Mouse (Mus musculus) small intestine, adult 2 months (tissue): ENCODE results near the gene Nckap5.

Experiments
- CTCF ChIP-seq: fragments of 200-500 bp; IDR thresholded peaks from 2 replicates; pipeline ENCODE4 v1.5.1; 2012; ENCODE audit warnings: low read depth, mild to moderate bottlenecking, control low read depth, inconsistent platforms, low read length, moderate library complexity, mixed read lengths; ENCODE audit not compliant: insufficient replicate concordance, insufficient read length; ENCODE audit errors: extremely low read depth
- POLR2A ChIP-seq: fragments of 200-500 bp; IDR thresholded peaks from 2 replicates; pipeline ENCODE4 v1.6.1; 2012; ENCODE audit warnings: low read depth, mild to moderate bottlenecking, control low read depth, inconsistent platforms, low read length, moderate library complexity

DNA sequence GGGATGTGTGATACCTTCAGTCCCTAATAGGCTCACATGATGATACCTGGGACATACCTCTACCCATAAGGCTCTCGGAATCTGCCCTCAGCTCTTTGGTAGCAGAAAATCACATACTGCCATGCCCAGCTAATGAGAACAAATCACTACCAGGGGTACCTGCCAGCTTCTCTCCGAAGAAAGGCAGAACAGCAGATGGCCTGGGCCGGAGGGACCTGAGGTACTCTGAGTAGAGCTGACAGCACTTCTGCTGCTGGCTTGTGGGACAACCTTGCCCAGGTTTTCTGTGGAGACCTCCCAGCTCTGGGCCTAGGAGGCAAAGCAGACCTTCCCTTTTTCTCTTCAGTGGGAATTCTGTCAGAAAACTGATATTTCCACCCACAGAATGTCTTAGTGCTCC, 714.6 kb downstream of the Nckap5 start:
- TF ChIP-seq CTCF (no peak), POLR2A (no peak)
